Mouse (Mus musculus): ENCODE measurements at regions not wholly inside any gene's neighbourhood (a gene's known extent, or its start where the extent isn't known, plus 50 kb on each side); places are given as distances from the start of the nearest gene placed in this dataset.

DNA sequence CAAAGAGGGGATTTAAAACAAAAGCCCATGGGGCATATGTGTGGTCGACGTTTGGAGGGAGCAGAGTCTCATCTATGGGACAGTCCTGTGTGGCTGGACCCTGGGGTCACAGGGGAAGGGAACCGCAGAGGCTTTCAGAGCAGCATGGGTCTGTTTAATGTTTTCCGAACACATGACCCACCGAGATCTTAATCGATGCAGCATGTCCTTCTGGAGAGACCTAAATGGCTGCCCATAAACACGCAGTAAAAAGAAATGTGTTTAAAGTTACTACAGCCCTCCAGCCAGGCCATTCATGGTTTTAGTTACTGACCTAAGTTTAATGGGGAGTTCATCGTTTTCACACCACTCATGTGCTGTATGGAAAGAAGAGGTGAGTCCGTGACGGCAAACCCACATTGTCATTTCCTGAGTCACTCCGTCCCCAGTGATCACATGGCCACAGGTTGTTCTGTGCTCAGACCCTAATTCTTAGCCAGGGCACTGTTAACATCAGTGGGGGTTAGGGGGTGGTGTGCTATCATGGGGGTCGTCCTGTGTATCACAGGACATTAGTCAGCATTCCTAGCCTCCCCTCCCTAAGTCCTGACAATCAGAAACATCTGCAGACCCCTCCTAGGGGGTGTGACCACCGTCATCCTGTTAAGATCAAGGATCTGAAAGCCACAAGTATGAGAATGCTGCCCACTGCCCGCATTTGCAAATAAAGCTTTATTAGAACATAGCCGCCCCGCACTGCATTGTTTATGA is 120.7 kb upstream of the Dio3 start:
- no peak for ATAC-seq (replicated peaks; ENCODE audit: poor library complexity)

DNA sequence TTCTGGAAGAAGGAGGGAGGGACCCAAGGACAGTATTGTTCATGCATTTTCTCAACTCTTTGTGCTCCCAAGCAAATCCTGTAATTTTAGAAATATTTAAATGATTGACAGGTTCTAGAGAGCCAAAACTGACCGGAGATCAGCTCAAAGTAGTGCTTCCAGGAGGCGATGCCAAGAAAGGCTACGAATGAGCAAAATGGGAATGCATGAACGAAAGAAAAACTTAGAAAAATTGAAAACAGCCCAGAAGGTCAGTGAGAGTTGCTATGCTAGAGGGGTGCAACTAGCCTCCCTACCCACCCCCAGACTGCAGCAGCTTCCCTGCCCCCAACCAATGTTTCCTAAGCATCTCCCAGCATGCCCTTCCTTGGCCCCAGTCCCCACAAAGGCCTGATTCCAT is 117.6 kb upstream of the Dio3 start:
- no peak for ATAC-seq (replicated peaks; ENCODE audit: poor library complexity)

DNA sequence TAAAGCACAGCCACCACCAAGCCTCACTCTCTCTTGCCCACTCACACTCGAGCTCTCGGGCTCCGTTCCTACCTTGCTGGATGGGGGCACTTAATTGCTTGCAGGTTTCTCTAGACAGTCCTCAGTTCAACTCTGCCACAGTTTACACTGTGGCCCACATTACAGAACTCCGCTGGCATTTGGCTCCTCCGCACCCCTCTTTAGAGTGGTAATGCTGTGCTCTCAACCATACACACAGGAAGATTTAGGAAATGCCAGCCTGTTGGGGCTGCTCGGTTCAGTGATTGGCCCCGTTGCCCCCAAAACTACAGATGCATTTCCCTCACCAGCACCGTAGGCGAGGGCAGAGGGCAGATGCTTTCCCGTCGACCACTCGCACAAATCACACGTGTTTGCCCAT is 113.4 kb upstream of the Dio3 start:
- ATAC-seq (replicated peaks; ENCODE audit: poor library complexity) = no peak

DNA sequence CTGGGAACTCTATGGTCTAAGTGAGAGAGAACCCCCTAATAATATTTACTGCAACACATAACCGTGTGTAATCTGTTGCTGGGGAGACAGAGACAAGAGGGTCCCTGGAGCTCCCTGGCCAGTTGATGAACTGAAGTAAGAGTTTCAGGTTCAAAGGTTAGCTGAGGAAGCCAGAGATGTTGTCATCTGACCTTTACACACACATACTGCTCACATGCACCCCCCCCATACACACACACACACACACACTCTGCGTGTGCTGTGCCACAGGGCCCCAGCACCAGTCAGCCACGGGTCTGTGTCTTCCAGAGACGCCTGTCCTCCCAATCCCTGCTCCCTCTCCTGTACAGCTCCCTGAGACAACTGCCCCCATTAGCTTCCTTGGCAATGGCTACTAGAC is 110.5 kb upstream of the Dio3 start:
- ATAC-seq (replicated peaks; ENCODE audit: poor library complexity) = no peak

DNA sequence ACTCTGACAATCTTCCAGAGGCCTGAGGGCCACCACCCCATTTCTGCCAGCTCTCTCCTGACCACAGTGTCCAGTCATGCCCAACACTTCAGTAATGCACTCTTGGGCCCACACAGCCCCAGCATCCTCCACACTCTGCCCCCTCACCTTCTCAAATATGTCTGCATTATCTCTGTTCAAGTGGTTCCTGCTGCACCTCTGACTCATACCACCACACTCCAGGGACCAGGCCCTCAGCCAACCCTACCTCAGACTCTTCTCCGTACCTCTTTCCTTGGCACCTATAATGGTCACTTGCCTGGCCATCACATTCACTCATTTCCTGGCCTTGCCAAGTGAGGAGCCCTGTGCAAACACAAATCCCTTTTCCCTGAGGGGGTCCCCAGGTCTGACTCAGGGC is 109.6 kb upstream of the Dio3 start:
- ATAC-seq (replicated peaks; ENCODE audit: poor library complexity) = no peak

DNA sequence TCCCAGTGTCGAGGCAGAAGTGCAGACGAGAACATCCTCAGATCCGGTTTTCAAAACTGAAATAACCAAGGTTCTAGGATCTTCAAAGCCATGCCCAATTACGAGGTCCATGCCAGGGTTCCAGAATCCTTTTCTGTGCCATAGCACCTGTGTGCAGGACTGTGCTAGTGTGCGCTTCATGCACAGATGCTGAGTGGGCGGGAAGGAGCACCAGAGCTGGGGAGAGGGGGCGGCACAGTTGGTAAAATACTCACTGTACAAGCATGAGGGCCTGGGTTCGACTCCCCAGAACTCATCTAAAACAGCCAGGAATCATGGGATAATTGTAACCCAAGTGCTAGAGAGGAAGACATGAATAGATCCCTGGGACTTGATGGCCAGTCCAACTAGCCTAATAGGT is 108.4 kb upstream of the Dio3 start:
- ATAC-seq (replicated peaks; ENCODE audit: poor library complexity) = no peak

DNA sequence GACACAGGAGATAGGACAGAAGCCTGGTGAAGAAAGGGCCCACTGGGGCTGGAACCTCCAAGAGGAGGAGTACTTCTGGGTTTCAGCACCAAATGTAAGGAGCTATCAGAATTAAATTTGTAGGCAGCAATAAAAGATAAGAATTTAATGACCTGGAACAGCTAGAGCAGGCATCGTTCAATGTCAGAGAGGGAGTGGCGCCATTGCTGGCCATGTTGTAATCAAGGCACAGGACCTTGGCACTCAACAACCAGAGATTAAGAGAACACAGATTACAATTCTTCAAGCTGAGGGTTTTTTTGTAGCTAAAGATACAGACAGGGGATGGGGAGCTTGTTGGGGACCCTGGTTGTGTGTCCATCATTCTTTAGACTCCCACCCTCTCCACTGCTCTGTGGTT is 101.0 kb upstream of the Dio3 start:
- ATAC-seq (replicated peaks; ENCODE audit: poor library complexity) = no peak

DNA sequence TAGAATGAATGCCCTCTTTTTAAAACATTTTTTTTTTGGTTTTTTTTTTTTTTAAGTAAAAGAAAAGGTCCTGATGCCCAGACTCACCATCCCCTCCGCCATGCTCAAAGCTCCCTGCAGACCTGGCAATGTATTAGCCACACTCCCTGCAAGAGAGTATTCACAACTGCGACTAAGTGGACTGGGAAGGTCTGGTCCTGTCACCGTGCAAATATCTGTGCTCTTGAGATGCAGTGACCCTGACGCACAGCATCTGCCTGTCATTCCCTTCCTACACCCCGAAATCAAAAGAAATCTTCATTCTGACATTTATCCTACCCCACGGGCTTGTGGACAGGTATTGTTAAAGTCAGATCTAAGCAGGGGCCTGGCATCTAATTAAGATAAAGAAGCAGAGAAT is 95.4 kb upstream of the Dio3 start:
- no peak for ATAC-seq (replicated peaks; ENCODE audit: poor library complexity)

DNA sequence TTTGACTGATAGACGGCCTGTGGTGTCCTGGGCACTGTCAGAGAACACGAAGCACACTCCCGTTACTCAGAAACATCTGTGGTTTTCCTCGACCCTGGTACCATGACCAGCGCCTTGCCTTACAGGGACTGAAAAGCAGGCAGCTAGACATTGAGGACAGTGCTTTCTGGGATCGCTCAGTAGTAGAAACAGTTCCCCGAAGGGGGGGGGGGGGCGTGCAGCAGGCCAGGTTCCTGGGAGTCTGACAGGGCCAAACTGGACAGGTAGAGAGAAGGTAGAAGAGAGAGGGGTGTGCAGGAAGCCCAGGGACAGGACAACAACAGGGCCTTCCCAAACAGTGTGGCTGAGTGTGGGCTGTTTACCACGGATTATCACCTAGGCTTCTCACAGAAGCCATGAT is 93.5 kb upstream of the Dio3 start:
- ATAC-seq (replicated peaks; ENCODE audit: poor library complexity) = no peak

DNA sequence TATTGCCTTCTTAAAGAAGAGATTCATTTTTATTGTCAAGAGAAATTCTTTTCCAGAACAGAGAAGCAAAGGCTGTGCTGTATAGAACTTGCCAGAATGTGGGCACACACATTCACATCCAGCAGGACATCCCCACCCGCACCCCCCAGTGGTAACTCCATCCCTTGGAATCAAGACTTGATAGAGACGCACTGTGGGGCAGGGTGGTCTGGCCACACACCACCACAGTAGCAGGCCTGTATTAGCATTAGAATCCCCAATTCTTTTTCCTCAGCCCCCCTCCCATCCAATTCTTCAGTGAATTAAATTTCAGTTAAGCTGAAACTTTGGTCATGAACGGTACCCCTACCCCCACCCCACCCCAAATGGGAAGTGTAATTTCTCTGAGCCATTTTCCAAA is 92.5 kb upstream of the Dio3 start:
- no peak for ATAC-seq (replicated peaks; ENCODE audit: poor library complexity)

DNA sequence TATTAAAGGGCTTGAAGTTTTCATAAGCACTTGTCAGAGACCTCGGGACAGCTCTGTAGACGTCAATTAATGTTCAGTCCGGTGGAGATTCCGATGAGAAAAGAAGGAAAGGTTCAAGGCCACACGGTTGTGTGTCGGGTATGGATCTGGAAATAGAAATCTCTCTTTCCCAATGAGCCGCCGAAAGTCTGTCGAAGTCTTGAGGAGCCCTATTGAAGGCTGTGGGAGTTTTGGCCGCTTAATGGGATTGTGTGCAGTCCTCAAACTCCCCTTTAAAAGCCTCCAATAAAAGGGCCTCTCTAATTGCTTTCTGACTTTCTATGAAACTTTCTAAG is 92.0 kb upstream of the Dio3 start:
- ATAC-seq (replicated peaks; ENCODE audit: poor library complexity) = no peak

DNA sequence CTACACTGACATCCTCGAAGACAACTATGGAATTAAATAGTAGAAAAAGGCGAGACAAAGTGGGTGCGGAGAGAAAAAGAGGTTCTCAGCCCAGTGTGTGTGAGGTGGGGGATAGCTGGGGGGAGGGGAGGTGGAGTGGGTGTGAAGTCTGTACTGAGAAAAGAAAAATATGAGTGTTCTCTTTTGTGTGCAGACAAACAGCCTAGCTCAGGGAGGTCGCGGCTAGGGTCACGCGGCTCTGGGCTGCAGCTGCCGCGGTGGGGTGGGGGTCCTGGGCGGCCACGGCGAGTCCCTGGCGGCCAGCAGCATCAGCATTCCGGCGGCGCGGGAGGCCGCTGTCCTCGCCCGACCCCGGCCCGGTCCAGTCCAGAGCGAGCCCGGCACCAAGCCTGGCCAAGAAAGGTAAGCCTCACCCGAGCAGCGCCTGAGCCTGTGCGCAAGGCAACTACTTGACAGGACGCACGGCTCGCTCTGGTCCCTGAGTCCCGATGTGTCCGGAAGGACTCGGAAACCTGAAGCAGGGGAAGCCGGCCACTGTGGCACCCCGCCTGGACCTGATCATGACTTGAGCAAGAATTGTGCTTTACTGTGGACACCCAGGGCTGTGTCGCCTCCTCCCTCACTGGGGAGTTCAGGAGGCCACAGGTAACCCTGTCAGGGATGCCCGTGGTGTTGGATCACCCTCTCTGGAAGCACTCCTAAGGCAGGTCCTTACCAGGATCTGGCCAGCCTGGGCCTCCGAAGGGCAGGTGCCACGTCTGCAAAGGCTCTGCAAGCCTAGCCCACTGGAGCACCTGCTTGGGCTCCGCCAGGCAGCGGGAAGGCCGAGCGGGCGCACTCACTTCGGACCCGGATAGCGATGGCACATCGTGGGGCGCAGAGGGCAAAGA is 91.4 kb upstream of the Dio3 start:
- ATAC-seq (replicated peaks; ENCODE audit: poor library complexity) = no peak

DNA sequence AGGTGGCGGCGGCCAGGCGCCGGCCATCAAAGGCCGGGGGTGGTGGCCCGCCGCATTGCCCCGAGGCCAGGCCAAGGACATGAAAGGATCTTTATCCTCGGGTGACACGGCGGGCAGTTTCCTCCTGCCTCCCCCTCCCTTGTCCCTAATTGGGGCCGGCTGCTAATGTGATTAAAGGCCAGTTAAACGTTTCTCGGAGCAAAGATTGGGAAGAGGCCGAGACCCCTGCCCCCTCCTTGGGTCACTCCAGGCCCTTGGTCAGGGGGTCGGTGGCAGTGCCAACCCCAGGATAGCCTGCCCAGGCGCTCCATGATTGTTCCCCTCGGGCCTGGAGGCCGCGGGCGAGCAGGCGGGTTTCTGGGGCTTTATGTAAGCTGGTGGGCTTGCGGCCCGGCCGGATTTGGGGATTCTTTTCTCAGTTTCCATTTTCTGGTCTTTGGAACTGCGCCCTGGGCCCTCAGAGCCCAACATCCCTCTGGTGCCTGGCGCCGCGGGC is 90.7 kb upstream of the Dio3 start:
- ATAC-seq (replicated peaks; ENCODE audit: poor library complexity) = no peak

DNA sequence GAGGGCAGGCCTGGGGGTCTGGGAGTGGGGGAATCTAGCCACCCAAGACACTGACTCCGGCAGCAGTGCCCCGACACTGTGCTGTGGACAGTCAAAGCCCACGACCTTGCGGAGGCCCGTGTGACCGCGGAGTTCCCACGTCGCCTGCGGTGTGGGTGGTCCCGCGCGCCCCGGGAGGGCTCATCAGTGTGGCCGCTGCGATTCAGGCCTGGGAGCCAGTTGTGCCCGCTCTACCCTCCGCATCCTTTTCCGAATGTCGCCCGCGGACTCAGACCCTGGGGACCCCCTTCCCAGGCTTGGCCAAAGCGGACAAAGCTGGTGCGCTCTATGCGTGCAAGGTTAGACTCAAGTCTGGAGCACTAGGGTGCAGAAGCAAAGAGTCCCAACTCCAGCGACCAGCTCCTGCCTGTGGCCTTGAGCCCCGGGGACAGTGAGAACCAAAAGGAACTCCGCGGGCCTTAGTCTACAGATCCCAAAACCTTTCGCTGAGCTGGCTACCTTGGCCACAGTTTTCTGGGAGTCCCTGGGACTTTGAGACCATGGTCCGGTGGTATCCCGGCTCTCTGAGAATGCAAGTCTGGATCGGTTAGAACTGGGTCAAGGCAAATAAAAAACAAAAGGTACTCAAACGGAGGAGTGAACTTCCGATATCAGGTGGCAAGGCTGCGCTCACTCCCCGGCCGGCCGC is 90.1 kb upstream of the Dio3 start:
- no peak for ATAC-seq (replicated peaks; ENCODE audit: poor library complexity)

DNA sequence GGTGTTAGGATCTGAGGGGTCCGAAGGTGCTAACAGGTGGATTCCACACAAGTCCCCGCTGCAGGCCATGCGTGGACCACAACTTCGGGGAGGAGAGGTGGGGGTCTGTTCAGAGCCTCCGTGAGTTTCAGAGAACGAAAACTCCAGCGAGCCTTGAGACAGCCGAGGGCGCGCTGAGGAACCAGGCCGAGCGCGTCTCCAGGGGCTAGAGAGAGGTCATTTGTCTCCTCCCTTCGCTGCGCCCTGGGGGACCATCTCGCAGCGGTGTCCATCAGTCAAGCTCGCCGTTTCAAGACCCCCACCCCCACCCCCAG is 89.6 kb upstream of the Dio3 start:
- ATAC-seq (replicated peaks; ENCODE audit: poor library complexity) = no peak

DNA sequence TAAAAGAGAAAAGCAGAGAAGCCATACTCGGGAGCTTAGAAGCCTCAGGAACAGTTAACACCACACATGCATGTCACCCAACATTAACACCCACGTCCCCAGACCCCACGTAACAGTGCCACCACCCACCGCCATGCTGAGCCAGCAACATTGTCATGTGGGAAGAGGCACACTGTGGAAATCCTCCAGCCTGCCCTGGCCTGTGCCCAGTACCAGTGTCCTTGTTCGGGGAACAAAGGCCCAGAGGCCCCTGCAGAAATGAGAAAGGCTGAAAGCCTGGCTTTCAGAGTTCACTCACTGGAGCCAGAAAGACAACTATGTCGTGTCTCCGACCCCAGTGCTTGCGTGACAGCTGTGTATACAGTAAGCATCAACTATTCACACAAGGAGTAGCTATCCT is 86.7 kb upstream of the Dio3 start:
- no peak for ATAC-seq (replicated peaks; ENCODE audit: poor library complexity)

DNA sequence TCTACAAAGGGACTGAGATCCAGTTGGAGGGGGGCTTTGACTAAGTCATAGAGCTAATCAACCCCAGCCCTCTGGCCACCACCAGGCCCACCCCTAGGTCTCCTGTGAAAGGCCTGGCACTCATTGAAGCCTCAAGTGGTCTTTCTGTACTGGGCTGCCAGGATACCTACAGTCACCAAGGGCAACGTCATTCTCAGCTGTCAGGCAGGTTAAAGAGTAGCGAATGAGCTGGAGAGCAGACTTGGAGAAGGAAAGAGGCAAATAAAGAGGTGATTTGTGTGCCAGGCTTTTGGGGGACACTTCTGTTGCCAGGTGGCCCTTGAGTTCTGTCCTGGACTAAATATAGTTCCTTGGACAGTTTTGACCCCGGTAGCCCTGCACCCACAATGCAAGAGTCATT is 81.5 kb upstream of the Dio3 start:
- no peak for ATAC-seq (replicated peaks; ENCODE audit: poor library complexity)

DNA sequence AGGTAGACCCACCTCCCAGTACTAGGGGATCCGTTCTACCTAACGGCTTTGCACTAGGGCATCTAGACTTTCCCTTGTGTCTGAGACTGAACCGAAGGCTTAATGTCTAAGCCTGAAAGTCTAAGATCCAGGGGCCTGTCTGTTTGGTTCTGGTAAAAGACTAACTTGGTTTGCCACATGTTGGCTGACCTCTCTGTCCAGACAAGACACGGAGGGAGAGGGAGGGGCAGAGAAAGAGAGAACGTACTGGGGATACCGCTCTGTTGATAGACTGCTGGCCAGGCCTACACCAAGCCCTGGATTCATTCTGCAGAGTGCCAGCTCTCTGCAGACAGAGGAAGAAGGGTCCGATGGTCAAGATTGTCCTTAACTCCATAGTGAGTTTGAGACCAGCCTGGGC is 78.4 kb upstream of the Dio3 start:
- no peak for ATAC-seq (replicated peaks; ENCODE audit: poor library complexity)

DNA sequence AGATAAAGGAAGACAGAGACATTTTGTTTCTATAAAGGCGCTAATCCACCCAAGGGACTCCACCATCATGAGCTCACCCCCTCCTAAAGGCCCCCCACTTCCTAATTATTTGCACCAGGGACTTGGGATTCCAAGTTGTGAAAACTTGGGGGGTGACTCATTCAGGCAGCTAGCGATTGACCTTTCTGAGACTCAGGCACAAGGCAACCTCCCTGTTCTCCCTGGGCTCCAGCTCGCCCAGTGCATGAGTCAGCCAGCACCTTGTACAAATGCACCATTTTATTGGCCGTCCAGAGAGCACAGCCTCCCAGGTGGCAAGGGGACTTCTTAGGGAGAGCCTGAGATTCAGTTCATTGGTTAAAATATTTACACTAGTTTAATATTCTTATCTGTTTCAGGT is 78.0 kb upstream of the Dio3 start:
- ATAC-seq (replicated peaks; ENCODE audit: poor library complexity) = no peak

DNA sequence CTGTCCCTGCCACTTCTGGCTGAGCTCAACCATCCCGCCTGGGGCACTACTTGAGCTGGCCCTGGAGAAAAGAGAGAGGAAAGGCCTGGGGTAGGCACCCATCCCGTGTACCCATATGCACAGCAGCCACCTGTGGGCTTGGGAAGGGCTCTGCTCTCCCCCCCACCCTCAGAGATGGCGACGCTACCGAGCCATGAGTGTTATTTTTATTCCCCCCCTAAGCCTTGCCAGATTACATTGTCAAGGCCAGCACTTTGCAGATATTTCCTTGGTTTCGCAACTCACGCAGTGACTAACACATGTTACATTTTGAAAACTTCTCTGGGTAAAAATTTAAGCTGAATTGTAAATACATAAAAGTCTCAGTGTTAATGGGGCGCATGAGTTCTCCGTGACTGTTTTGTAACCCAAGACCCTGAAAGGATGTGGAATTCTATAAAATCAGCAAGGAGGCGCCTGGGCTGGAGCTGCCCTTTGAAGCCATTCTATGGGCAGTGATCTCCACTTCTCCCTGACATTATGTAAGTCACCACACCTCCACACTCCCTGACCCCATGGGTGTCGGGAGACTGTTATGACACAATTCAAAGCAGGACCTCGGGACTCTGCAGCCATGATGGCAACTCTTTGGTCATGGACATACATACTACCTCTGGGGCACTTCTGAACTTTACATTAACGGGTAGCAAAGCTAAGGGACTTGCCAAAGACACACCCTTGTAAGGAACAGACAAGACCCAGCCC is 75.4 kb upstream of the Dio3 start:
- peak; percentile 39 for ATAC-seq (replicated peaks; ENCODE audit: poor library complexity)

DNA sequence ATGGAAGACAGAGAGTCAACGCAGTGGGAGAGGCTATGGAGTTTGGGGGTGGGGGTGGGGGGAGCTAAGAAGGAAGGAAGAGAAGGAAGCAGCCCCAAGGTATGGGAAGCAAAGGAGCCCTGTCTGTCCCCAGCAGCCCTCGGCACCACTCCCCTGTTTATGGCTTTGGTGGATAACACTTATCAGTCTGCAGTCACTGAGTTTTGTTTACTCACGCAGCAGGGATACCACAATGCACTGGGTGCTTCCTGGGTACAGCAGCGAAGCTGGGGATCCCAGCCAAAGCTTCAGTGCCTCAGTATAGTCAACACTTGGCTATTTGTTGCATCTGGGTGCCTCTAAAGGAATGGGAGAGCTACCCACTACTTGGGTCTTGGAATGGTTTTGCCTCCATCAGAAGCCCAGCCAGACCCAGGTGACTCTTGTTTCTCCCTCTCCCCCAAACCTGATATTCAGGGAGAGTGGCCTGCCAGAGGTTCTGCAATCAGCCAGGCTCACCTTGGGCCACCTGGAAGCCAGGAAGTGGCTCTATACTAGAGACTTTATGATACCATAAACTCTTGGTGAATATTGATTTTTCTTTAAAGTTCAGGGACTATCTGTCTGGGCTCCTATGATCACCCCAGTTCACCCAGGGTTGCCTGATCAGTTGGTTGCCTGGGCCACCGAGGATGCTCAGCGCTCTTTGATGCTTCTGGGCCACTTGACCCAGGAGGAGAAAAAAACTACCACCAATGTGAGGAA is 74.5 kb upstream of the Dio3 start:
- ATAC-seq (replicated peaks; ENCODE audit: poor library complexity) = no peak

All from megakaryocyte progenitor cell, adult 5-6 weeks (primary cell).